Mouse (Mus musculus) intestine, embryonic 14.5 days (tissue): ENCODE results near the gene Rps12. TPM values are rescaled to one million over a fixed set of nuclear protein-coding genes. Genes with fewer than 3 reads are reported as not detected.

Source experiments
- ATAC-seq: fragments of 200-750 bp; cut with Nextera tagmentation; replicated peaks from 2 replicates; pipeline ENCODE4 v1.8.0; 2017; ENCODE audit warnings: low read depth, moderate number of reproducible peaks, moderate TSS enrichment, moderate library complexity; ENCODE audit not compliant: low FRiP score, low TSS enrichment
- DNase-seq: peaks from one replicate; pipeline ENCODE4 v3.0.0-alpha.2; 2018; ENCODE audit warnings: low spot score
- H3K27ac ChIP-seq: fragments of 300-500 bp; sonication (generic); 2 replicates; pipeline ENCODE4 v1.5.1; 2014; ENCODE audit warnings: low read depth, mild to moderate bottlenecking, control low read depth
- H3K27me3 ChIP-seq: fragments of 300-500 bp; sonication (generic); replicated peaks from 2 replicates; pipeline ENCODE4 v1.6.1; 2014; ENCODE audit warnings: low read length, control low read depth; ENCODE audit not compliant: control insufficient read depth, insufficient read depth
- H3K36me3 ChIP-seq: fragments of 300-500 bp; sonication (generic); 2 replicates; pipeline ENCODE4 v1.6.1; 2014; ENCODE audit warnings: low read length, control low read depth; ENCODE audit not compliant: control insufficient read depth, insufficient read depth
- H3K4me1 ChIP-seq: fragments of 300-500 bp; sonication (generic); replicated peaks from 2 replicates; pipeline ENCODE4 v1.6.1; 2014; ENCODE audit warnings: low read length, control low read depth, mixed read lengths; ENCODE audit not compliant: control insufficient read depth, insufficient read depth
- H3K4me2 ChIP-seq: fragments of 300-500 bp; sonication (generic); 2 replicates; pipeline ENCODE4 v1.6.1; 2014; ENCODE audit warnings: low read length
- H3K4me3 ChIP-seq: fragments of 300-500 bp; sonication (generic); 2 replicates; pipeline ENCODE4 v1.5.1; 2014; ENCODE audit warnings: low read depth, low read length, control low read depth, mixed read lengths
- H3K9ac ChIP-seq: fragments of 300-500 bp; sonication (generic); 2 replicates; pipeline ENCODE4 v1.6.1; 2014; ENCODE audit warnings: mild to moderate bottlenecking, low read length
- H3K9me3 ChIP-seq: fragments of 300-500 bp; sonication (generic); 2 replicates; pipeline ENCODE4 v1.6.1; 2016; ENCODE audit warnings: low read length, control low read depth; ENCODE audit not compliant: control insufficient read depth
- WGBS: fragments of 180-500 bp; shearing (Covaris S2); extraction: QIAGEN DNeasy Blood & Tissue Kit; methylation state at CpG from one replicate; pipeline ENCODE4 v1.1.7; 2014; 5-methylcytosine and 5-hydroxymethylcytosine counted together
- polyA plus RNA-seq: library from polyadenylated mRNA; unstranded; fragments of >200 nt; fragmentation: Nextera tagmentation; extraction: Ambion mirVana; gene quantifications from 2 replicates; pipeline ENCODE4 v1.2.1, GENCODE M21; 2014

Rps12 gene
- polyA plus RNA-seq, result 270 and 302 TPM in 2 replicates

DNA sequence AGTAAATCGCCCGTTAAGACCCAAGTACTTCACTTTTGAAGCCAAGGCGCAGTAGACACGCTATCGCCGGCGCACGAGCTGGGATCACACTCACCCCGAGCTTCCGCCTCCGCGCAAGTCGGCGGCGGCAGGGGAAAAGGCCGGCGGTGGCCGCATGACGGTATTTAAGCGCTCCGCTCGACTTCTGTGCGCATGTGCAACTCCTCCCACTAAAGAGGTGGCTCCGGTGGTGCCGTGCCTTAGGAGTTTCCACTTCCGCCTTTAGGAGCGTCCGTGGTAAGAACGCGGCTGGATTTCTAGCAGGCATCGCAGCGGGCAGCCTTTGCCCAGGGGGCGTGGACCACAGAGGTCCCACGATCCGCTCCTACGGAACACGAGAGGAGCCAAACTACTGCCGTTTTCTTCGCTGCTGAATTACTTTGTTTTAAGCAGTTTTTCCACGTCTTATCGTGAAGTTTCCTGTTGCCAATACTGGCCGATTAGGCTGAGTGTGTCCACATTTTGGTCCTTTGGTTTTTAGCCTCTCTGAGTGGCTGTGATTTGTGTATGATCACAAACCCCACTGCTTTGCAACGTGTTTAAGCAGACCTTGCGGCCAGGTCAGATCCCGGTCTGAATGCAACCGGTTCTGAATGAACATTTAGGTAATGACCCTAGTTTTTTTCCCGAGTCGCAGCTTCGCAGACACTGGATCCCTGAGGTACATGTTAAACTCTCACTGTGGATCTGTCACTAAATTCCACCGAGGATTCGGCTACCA is at the start of gene Rps12:
TSS of gene Rps12 (minus strand) at position 214 of the 760 bp plus-strand sequence.
- H3K9ac ChIP-seq, result peak within 1 kb of the TSS; percentile 97
- H3K36me3 ChIP-seq, result peaks cover 32% of the 10 kb centered on the region
- H3K4me3 ChIP-seq, result peak within 1 kb of the TSS; percentile 90
- H3K9me3 ChIP-seq, result no peaks in the 10 kb centered on the region
- peaks cover 18% of the 10 kb centered on the region for H3K4me1 ChIP-seq
- peak; percentile 94 for ATAC-seq
- peak within 1 kb of the TSS; percentile 93 for H3K4me2 ChIP-seq
- peak; percentile 100 for DNase-seq
- under 1% methylated on average over 51 of the region's 51 CpGs for WGBS
- H3K27ac ChIP-seq, result peak within 1 kb of the TSS; percentile 91
- no peaks in the 10 kb centered on the region for H3K27me3 ChIP-seq

DNA sequence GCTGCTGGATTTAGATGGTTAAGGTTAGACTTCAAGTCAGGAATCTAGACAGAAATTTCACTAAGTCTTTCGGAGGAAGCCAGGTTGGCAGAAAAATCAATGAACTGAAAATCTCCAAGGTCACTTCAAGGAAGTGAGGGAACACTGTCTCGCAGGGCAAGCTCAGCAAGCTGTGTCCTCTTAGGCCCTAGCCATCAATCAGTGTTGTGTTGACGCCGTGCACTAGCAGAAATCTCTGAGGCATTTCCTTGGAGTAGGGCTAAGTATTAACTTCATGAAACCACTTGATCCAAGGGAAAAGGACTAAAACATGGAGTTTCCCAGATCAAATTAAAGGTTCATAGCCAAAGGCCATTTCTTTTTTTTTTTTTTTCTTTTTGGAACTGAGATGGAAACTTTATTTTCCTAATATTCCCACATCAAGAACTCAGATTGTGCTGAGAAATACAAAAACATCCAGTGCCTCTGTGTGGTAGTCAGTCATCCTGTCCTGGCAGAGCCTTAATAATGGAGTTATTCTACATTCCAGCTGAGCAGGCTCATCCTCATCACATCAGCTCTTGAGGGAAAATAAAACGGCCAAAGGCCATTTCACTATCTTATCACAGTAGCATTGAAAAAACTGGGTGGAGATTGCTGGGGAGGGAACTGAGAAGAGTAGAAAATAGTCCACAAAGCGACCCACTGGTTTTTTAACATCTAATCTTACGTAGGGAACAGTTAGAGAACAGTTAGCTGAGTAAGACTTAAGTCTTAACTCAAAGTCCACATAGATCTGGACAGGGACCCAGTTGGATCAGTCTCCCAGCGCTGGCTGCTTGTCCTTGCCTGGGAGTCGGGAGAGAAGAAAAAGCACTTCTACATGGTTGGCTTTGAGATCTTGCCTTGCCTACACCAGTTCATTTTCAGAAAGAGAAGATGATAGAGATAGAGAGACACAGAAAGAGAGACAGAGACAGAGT is 49.2 kb upstream of the Rps12 start:
- Histone ChIP-seq H3K4me1 (no peaks in the 10 kb centered on the region), H3K36me3 (no peaks in the 10 kb centered on the region), H3K9ac (no peak overlapping the region), H3K4me3 (no peak overlapping the region), H3K4me2 (no peak overlapping the region), H3K27ac (no peak overlapping the region), H3K9me3 (no peaks in the 10 kb centered on the region), H3K27me3 (no peaks in the 10 kb centered on the region)
- 59% methylated on average over 9 of the region's 9 CpGs for WGBS
- ATAC-seq (no peak), DNase-seq (no peak)

DNA sequence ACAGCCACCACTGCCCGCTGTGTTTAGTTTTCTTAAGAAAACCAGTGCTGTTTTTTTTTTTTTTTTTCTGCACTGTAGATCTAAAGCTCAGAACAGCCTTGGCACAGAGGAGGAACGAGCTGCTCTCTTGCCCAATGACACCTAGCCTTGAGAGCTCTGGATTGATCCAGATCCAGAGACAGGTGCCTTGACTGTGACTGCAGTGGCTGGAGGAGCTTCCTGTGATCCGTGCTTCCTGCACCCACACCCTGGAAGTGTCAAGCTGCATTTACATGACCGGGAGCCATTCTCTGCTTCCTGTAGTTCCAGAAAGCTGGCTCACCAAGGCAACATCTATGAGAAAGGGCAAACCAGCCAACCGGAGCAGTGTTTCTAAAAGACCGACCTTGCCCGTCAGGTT is 39.4 kb upstream of the Rps12 start:
- ATAC-seq (no peak), DNase-seq (no peak)
- Histone ChIP-seq H3K4me3 (no peak overlapping the region), H3K27ac (no peak overlapping the region), H3K36me3 (peaks cover 43% of the 10 kb centered on the region), H3K27me3 (no peaks in the 10 kb centered on the region), H3K9ac (no peak overlapping the region), H3K9me3 (no peaks in the 10 kb centered on the region), H3K4me2 (no peak overlapping the region), H3K4me1 (no peaks in the 10 kb centered on the region)
- WGBS, result 85% methylated on average over 7 of the region's 7 CpGs

DNA sequence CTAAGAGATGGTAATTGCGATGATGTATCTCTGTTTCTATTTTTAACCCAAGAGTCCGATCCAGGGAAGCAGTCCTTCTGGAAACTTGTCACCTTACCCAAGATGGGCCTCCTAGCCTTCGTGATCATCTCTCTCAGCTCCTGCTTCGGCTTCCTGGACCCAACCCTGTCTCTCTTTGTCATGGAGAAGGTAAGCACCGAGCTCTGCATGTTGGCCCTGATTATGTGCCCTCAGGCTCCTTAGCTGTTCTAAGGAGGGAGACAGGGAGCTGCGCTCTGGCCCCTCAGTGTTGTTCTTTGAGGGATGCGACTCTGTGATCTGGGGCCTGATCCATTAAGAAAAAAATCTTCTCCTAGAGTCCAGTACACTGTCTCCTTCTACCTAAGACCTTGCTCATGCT is 29.2 kb upstream of the Rps12 start:
- no peak for ATAC-seq
- peaks cover 22% of the 10 kb centered on the region for H3K36me3 ChIP-seq
- DNase-seq, result no peak
- no peaks in the 10 kb centered on the region for H3K27me3 ChIP-seq
- no peak overlapping the region for H3K4me3 ChIP-seq
- H3K9me3 ChIP-seq, result no peaks in the 10 kb centered on the region
- no peak overlapping the region for H3K27ac ChIP-seq
- WGBS, result 89% methylated on average over 7 of the region's 7 CpGs
- H3K4me1 ChIP-seq, result no peaks in the 10 kb centered on the region
- H3K9ac ChIP-seq, result no peak overlapping the region
- no peak overlapping the region for H3K4me2 ChIP-seq

DNA sequence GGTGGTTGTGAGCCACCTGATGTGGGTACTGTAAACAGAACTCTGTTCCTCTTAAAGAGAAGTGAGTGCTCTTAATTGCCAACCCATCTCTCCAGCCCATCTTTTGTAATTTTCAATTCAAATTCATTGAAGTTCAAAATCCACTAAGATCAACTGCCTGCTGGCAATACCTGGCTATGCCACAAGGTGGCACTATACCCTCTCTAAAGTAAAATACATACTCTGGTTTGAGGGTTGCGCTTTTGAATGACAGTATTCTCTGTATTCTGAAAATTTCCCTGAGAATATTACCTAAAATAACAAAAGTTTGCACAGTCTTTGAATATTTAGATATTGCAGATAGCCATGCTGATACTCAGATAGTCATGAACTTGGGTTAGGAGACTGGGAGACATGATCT is 28.1 kb upstream of the Rps12 start:
- no peak overlapping the region for H3K9ac ChIP-seq
- DNase-seq, result peak; percentile 90
- no peak overlapping the region for H3K27ac ChIP-seq
- H3K4me1 ChIP-seq, result no peaks in the 10 kb centered on the region
- WGBS, result 48% methylated on average over 1 of the region's 1 CpGs
- H3K4me2 ChIP-seq, result no peak overlapping the region
- no peak overlapping the region for H3K4me3 ChIP-seq
- ATAC-seq, result 0 out of 2 replicates have a peak, but pooled peaks have one; percentile 15
- H3K36me3 ChIP-seq, result peaks cover 22% of the 10 kb centered on the region
- no peaks in the 10 kb centered on the region for H3K9me3 ChIP-seq
- H3K27me3 ChIP-seq, result no peaks in the 10 kb centered on the region

DNA sequence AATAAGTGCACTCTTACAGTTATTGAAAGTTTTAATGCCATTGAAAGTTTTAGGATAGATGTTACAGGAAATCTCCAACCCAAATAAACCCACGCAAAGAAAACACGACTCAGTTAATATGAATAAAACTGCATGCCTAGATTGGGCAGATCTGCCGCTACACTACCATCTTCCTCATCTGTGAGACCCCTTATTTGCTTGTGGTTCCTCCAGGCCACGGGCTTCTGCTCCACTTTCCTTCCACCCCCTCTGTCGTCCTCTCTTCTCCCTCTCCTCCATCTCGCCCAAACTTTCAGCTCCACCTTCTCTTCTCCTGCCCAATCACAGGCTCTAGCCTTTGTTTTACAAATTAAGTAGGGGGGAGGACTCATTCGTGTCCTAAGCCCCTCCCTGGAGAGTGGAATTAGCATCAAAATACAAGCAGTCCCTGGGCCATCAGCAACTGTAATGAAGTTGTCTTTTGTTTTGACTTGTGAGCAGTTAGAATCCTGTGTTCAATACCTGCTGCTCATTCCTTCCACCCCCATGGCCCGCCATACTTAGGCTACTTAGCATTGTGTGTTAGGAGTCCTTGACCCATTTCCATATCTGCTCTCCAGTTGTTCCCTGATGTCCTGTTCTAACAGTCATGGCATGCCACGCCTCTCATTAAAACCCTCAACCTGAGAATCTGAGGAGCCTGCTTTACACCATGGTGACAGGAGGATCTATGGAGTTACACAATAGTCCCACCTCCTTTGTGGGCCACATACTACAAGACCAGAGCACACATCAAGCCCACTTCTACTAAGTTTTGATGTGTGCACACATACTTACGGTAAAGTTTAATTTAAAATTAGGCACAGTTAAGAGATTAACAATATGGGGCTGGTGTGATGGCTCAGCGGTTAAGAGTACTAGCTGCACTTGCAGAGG is 26.0 kb upstream of the Rps12 start:
- DNase-seq (no peak), ATAC-seq (no peak)
- H3K9me3 ChIP-seq, result no peaks in the 10 kb centered on the region
- no peak overlapping the region for H3K4me3 ChIP-seq
- no peaks in the 10 kb centered on the region for H3K27me3 ChIP-seq
- no peaks in the 10 kb centered on the region for H3K4me1 ChIP-seq
- no peak overlapping the region for H3K27ac ChIP-seq
- no peak overlapping the region for H3K9ac ChIP-seq
- H3K36me3 ChIP-seq, result peaks cover 7% of the 10 kb centered on the region; the same call in 1 of the 2 replicates
- 68% methylated on average over 11 of the region's 11 CpGs for WGBS
- no peak overlapping the region for H3K4me2 ChIP-seq

DNA sequence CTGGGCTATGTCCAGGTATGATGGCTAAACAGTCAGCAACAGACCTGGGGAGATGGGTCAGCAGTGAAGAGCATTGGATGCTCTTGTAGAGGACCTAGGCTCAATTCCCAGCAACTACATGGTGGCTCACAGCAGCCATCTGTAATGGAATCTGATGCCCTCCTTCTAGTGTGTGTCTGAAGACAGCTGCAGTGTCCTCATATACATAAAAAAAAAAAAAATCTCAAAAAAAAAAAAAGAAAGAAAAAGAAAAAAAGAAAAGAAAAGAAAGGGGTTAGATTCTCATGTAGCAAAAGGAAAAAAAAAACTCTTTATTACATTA is 25.3 kb upstream of the Rps12 start:
- no peaks in the 10 kb centered on the region for H3K9me3 ChIP-seq
- no peak overlapping the region for H3K4me2 ChIP-seq
- ATAC-seq, result no peak

More for the DNA sequence above, 25.3 kb upstream of the Rps12 start:
- peaks cover 9% of the 10 kb centered on the region; the same call in 1 of the 2 replicates for H3K36me3 ChIP-seq
- no peak for DNase-seq
- no peak overlapping the region for H3K4me3 ChIP-seq
- H3K4me1 ChIP-seq, result no peaks in the 10 kb centered on the region
- no peak overlapping the region for H3K9ac ChIP-seq
- H3K27ac ChIP-seq, result no peak overlapping the region
- H3K27me3 ChIP-seq, result no peaks in the 10 kb centered on the region
